Mouse (Mus musculus) CD8-positive naive resting alpha-beta T cell, adult 2 months (primary cell): ENCODE measurements around the gene Prkaca.
A peak's percentile ranks its signal among the peaks of the same experiment; 100 is the strongest.

ENCODE experiments used
- DNase-seq, 2 experiments: peaks; one replicate each; pipeline ENCODE4 v3.0.0; 2022; ENCODE audit warnings: low read depth in 2 of 2, low spot score in 2 of 2

Gene Prkaca

GRCm38 (mm10) chr8:84029272-84029671, 56.5 kb downstream of the Prkaca start:
- DNase-seq = no peak

GRCm38 (mm10) chr8:84032777-84033176, 60.0 kb downstream of the Prkaca start:
- DNase-seq = no peak

GRCm38 (mm10) chr8:84038015-84038414, 65.2 kb downstream of the Prkaca start:
- no peak for DNase-seq

- peak; percentile 75 to 82 for DNase-seq
Measured at GRCm38 (mm10) chr8:84039050-84039449, 66.3 kb downstream of the Prkaca start.

GRCm38 (mm10) chr8:84042066-84042947, 69.5 kb downstream of the Prkaca start, which contains the start of gene Il27ra:
Gene Il27ra (minus strand): TSS chr8:84042589.
- peak; percentile 75 to 78 for DNase-seq

- DNase-seq = no peak
Measured at GRCm38 (mm10) chr8:84042948-84043342, 70.2 kb downstream of the Prkaca start.

- DNase-seq = no peak
Measured at GRCm38 (mm10) chr8:84044103-84044502, 71.3 kb downstream of the Prkaca start.

- DNase-seq = no peak
Measured at GRCm38 (mm10) chr8:84044900-84045299, 72.1 kb downstream of the Prkaca start, which contains the start of gene Rln3. Gene Rln3 (minus strand): TSS chr8:84045000.
